Mouse (Mus musculus) spleen, adult 18-20 months (tissue): ENCODE results near the gene Papss2.
A peak's percentile ranks its signal among the peaks of the same experiment; 100 is the strongest.

Experiments
- DNase-seq, 2 experiments: peaks; one replicate each; pipeline ENCODE4 v3.0.0; 2022; ENCODE audit warnings: mixed read lengths in 2 of 2

The Papss2 gene

DNA sequence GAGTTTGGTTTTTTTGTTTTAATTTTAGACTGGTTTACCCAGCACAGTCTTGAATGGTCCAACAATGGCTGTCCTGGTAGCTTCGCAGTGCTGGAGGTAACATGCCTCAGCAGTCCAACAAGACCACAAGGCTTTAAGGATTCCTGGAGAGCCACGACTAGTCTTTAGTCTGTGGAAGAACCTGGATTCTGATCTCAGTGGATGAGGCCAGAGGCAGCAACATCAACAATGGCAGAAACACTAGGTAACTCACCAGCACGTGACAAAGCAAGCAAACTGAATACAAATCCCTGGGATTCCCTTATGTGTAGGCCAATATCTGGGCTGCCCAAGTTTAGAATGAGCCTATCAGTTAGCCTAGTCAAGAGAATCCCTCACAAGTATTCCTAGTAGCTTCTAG lies 117.9 kb downstream of the Papss2 start:
- DNase-seq = no peak

GRCm38 (mm10) chr19:32715201-32715600 lies 119.6 kb downstream of the Papss2 start:
- DNase-seq = peak; percentile 55 to 73

DNA sequence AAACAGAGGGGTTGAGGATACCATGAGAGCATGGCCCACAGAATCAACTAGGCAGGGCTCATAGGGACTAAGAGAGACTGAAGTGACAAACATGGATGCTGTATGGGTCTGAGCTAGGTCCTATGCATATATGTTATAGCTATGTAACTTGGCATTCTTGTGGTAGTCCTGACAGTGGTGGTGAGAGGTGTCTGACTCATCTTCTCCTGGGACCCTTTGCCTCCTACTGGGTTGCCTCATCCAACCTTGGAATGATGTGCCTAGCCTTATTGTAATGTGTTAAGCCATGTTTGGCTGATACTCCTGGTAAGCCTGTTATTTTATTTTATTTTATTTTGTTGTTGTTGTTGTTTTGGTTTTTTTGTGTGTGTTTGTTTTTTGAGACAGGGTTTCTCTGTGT lies 120.1 kb downstream of the Papss2 start:
- DNase-seq = no peak
